Mouse (Mus musculus) embryonic stem cell, embryonic (primary cell): ENCODE measurements around the gene Apom.

Source experiments
- CTCF ChIA-PET, 4 experiments: fragments of 300-600 bp in 2 of 4; fragments of 350-600 bp in 2 of 4; sonication (Branson Sonifier 250); formaldehyde crosslinking; loops; one replicate each; lab custom pipeline; 2022; ENCODE audit warnings: inconsistent platforms in 2 of 4; lab: Charles Lee
- POLR2A ChIA-PET, 4 experiments: fragments of 300-600 bp in 2 of 4; fragments of 350-600 bp in 2 of 4; sonication (Branson Sonifier 250); formaldehyde crosslinking; loops; one replicate each; lab custom pipeline; 2022; ENCODE audit warnings: antibody characterized with exemption in 4 of 4, inconsistent platforms in 1 of 4; lab: Charles Lee

Apom gene

GRCm38 (mm10) chr17:35164568-35165450 is 33.0 kb upstream of the Apom start, which contains the start of gene Prrc2a:
Gene Prrc2a, minus strand, starts transcription at chr17:35164897.
- ChIA-PET POLR2A (interaction anchor here (0.5 to 24.9 kb wide), 35 partner anchors 7 to 266 kb away, joined by 3 to 561 read pairs (median 6); partner anchors contain the start of genes Ddx39b (in 4 of the 4), Atp6v1g2 (in 2 of the 4), Csnk2b (in 2 of the 4) and D17H6S53E (in 2 of the 4)), CTCF (interaction anchor here in 1 of 4 experiments (0.5 to 10.1 kb wide), 4 partner anchors 70 to 1144 kb away, joined by 3 to 161 read pairs (median 7); partner anchors contain the start of genes Atp6v1g2 and Nfkbil1)

- ChIA-PET POLR2A (interaction anchor here (0.5 to 24.9 kb wide), 42 partner anchors 8 to 1260 kb away, joined by 3 to 561 read pairs (median 6); partner anchors contain the start of genes Ddx39b (in 4 of the 4), Csnk2b (in 3 of the 4), Gpank1 (in 3 of the 4) and Atp6v1g2 (in 2 of the 4)), CTCF (no interaction called here)
Observed at GRCm38 (mm10) chr17:35164218-35164567, 32.3 kb upstream of the Apom start.

- CTCF ChIA-PET, result interaction anchor here in 2 of 4 experiments (0.5 to 0.9 kb wide), 3 partner anchors 75 to 112 kb away, joined by 3 to 5 read pairs (median 4); no protein-coding TSS in a partner anchor
- POLR2A ChIA-PET, result interaction anchor here (0.6 to 24.9 kb wide), 61 partner anchors 9 to 1260 kb away, joined by 3 to 561 read pairs (median 4); partner anchors contain the start of genes Ddx39b (in 4 of the 4), Csnk2b (in 3 of the 4), Gpank1 (in 3 of the 4) and Atp6v1g2 (in 2 of the 4)
Observed at GRCm38 (mm10) chr17:35163326-35164081, 31.7 kb upstream of the Apom start.

GRCm38 (mm10) chr17:35162730-35163129 is 30.9 kb upstream of the Apom start:
- CTCF ChIA-PET, result interaction anchor here in 2 of 4 experiments (0.9 to 1.2 kb wide), 3 partner anchors 26 to 84 kb away, joined by 4 to 5 read pairs (median 4); partner anchors contain the start of gene Lst1 (in 1 of the 2)
- POLR2A ChIA-PET, result interaction anchor here (0.6 to 24.9 kb wide), 52 partner anchors 8 to 565 kb away, joined by 3 to 561 read pairs (median 4); partner anchors contain the start of genes Ddx39b (in 4 of the 4), Atp6v1g2 (in 2 of the 4), D17H6S53E (in 2 of the 4) and Gpank1 (in 2 of the 4)

GRCm38 (mm10) chr17:35162121-35162520 is 30.3 kb upstream of the Apom start:
- ChIA-PET CTCF (interaction anchor here in 1 of 4 experiments (0.6 to 1.2 kb wide), 2 partner anchors 26 to 210 kb away, joined by 3 to 4 read pairs; partner anchors contain the start of gene Lst1), POLR2A (interaction anchor here (0.6 to 24.9 kb wide), 41 partner anchors 7 to 1037 kb away, joined by 3 to 561 read pairs (median 5); partner anchors contain the start of genes Ddx39b (in 4 of the 4), D17H6S53E (in 2 of the 4), Gpank1 (in 2 of the 4) and Apom (in 1 of the 4))

GRCm38 (mm10) chr17:35161421-35161820 is 29.6 kb upstream of the Apom start:
- ChIA-PET CTCF (interaction anchor here in 1 of 4 experiments (0.6 kb wide), 1 partner anchor 209 kb away, joined by 3 read pairs; no protein-coding TSS in a partner anchor), POLR2A (interaction anchor here (0.6 to 24.9 kb wide), 18 partner anchors 9 to 1036 kb away, joined by 3 to 561 read pairs (median 6); partner anchors contain the start of genes Ddx39b (in 3 of the 4), D17H6S53E (in 1 of the 4) and Gpank1 (in 1 of the 4))

GRCm38 (mm10) chr17:35159638-35160037 is 27.8 kb upstream of the Apom start:
- ChIA-PET POLR2A (interaction anchor here (0.7 to 24.9 kb wide), 27 partner anchors 9 to 1251 kb away, joined by 3 to 561 read pairs (median 4); partner anchors contain the start of genes Ddx39b (in 2 of the 4), Apom (in 1 of the 4), Csnk2b (in 1 of the 4) and D17H6S53E (in 1 of the 4)), CTCF (interaction anchor here in 3 of 4 experiments (0.6 to 1.3 kb wide), 6 partner anchors 9 to 248 kb away, joined by 3 to 5 read pairs (median 3); no protein-coding TSS in a partner anchor)

- ChIA-PET POLR2A (interaction anchor here (0.7 to 24.9 kb wide), 28 partner anchors 10 to 1250 kb away, joined by 3 to 561 read pairs (median 4); partner anchors contain the start of genes Ddx39b (in 2 of the 4), Apom (in 1 of the 4), Csnk2b (in 1 of the 4) and D17H6S53E (in 1 of the 4)), CTCF (interaction anchor here in 3 of 4 experiments (0.6 to 1.3 kb wide), 4 partner anchors 10 to 247 kb away, joined by 3 to 5 read pairs (median 3); no protein-coding TSS in a partner anchor)
Observed at GRCm38 (mm10) chr17:35158850-35159593, 27.2 kb upstream of the Apom start.

GRCm38 (mm10) chr17:35157661-35158175 is 25.9 kb upstream of the Apom start:
- ChIA-PET CTCF (no interaction called here), POLR2A (interaction anchor here in 3 of 4 experiments (1.0 to 24.9 kb wide), 7 partner anchors 9 to 205 kb away, joined by 3 to 561 read pairs (median 252); partner anchors contain the start of gene Ddx39b (in 2 of the 3))

GRCm38 (mm10) chr17:35157254-35157653 is 25.4 kb upstream of the Apom start:
- CTCF ChIA-PET, result interaction anchor here in 2 of 4 experiments (0.5 to 1.4 kb wide), 3 partner anchors 12 to 380 kb away, joined by 4 to 8 read pairs (median 4); no protein-coding TSS in a partner anchor

GRCm38 (mm10) chr17:35156461-35157200 is 24.8 kb upstream of the Apom start:
- ChIA-PET CTCF (interaction anchor here in 3 of 4 experiments (0.5 to 2.5 kb wide), 5 partner anchors 10 to 380 kb away, joined by 4 to 9 read pairs (median 8); no protein-coding TSS in a partner anchor), POLR2A (interaction anchor here (0.5 to 24.9 kb wide), 21 partner anchors 1 to 251 kb away, joined by 3 to 561 read pairs (median 6); partner anchors contain the start of genes Apom (in 2 of the 4), D17H6S53E (in 2 of the 4), Ddx39b (in 2 of the 4) and Csnk2b (in 1 of the 4))

More at GRCm38 (mm10) chr17:35157254-35157653, 25.4 kb upstream of the Apom start:
- POLR2A ChIA-PET, result interaction anchor here (0.9 to 24.9 kb wide), 11 partner anchors 8 to 205 kb away, joined by 3 to 561 read pairs (median 16); partner anchors contain the start of genes Ddx39b (in 2 of the 4), Csnk2b (in 1 of the 4) and Gpank1 (in 1 of the 4)

GRCm38 (mm10) chr17:35155451-35155850 is 23.6 kb upstream of the Apom start:
- ChIA-PET CTCF (interaction anchor here in 2 of 4 experiments (1.0 to 2.5 kb wide), 3 partner anchors 11 to 13 kb away, joined by 6 to 15 read pairs (median 8); no protein-coding TSS in a partner anchor), POLR2A (interaction anchor here (0.6 to 24.9 kb wide), 27 partner anchors 2 to 1909 kb away, joined by 3 to 561 read pairs (median 6); partner anchors contain the start of genes D17H6S53E (in 3 of the 4), Ddx39b (in 3 of the 4), Prrc2a (in 3 of the 4) and Apom (in 1 of the 4))

GRCm38 (mm10) chr17:35154616-35155015 is 22.8 kb upstream of the Apom start:
- POLR2A ChIA-PET, result interaction anchor here (0.6 to 24.9 kb wide), 25 partner anchors 3 to 735 kb away, joined by 3 to 561 read pairs (median 7); partner anchors contain the start of genes Ddx39b (in 4 of the 4), Prrc2a (in 3 of the 4), D17H6S53E (in 2 of the 4) and Apom (in 1 of the 4)
- CTCF ChIA-PET, result interaction anchor here in 2 of 4 experiments (1.7 to 2.5 kb wide), 2 partner anchors 12 to 14 kb away, joined by 6 to 15 read pairs (median 9); no protein-coding TSS in a partner anchor

GRCm38 (mm10) chr17:35153931-35154330 is 22.1 kb upstream of the Apom start:
- CTCF ChIA-PET, result interaction anchor here in 1 of 4 experiments (2.4 kb wide), 1 partner anchor 15 kb away, joined by 15 read pairs; no protein-coding TSS in a partner anchor
- POLR2A ChIA-PET, result interaction anchor here (0.6 to 24.9 kb wide), 18 partner anchors 3 to 736 kb away, joined by 3 to 561 read pairs (median 8); partner anchors contain the start of genes Ddx39b (in 3 of the 4) and Prrc2a (in 3 of the 4)
